Mouse (Mus musculus): ENCODE measurements around the gene Eif4e2. TPM values are rescaled to one million over a fixed set of nuclear protein-coding genes. Genes with fewer than 3 reads are reported as not detected.
A peak's percentile ranks its signal among the peaks of the same experiment; 100 is the strongest.

Gene Eif4e2
- polyA plus RNA-seq, 1 experiment from 2014 or later, result 148 TPM

DNA sequence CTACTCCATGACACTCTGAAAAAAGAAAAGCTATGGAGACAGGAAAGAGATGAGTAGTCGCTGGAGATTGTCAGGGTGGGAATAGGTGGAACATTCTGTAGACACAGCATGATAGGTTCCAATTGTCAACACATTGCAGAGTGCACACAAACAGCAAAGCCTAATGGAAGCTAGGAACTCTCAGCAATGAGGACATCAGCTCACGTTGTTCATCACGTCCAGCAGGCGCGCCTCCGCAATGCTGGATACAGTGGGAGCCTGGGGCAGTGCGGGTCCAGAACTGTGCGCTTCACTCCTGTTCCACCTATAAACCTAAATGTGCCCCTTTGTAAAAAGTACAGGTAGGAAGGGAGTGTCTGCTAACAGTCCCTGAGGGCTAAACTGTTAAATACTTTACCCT is 29.3 kb downstream of the Eif4e2 start:
- H3K9me3 ChIP-seq, result no peaks in the 10 kb centered on the region
- no peak overlapping the region for H3K4me2 ChIP-seq (replicated peaks)
- no peak overlapping the region for H3K9ac ChIP-seq (replicated peaks)
- WGBS, result 90% methylated on average over 8 of the region's 8 CpGs
- no peaks in the 10 kb centered on the region for H3K27me3 ChIP-seq
- peaks cover 17% of the 10 kb centered on the region for H3K36me3 ChIP-seq
- no peak overlapping the region for H3K4me3 ChIP-seq
- ATAC-seq (ENCODE audit: low FRiP score, low read depth), result no peak
- no peak overlapping the region for H3K27ac ChIP-seq (replicated peaks)
- H3K4me1 ChIP-seq, result 0 out of 2 replicates have a peak, but pooled peaks cover 3% of the 10 kb centered on the region

DNA sequence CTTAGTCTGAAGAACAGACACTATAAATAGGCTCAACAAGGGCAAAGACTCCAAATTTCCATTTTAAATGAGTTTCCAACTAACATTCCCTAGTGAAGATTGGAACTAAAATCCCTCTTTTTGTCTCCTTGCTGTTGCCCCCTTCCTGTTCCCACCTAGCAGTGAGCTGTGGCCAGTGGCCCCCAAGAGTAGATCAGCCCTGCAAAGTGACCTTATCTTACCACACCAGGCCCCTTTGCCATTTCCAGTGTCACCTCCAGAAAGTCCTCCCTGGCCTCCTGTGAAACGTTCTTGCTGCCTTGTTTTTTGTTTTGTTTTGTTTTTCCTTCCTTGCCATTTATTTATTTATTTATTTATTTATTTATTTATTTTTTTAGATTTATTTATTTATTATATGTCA is 31.7 kb downstream of the Eif4e2 start:
- Histone ChIP-seq H3K4me2 (replicated peaks) (no peak overlapping the region), H3K4me1 (0 out of 2 replicates have a peak, but pooled peaks cover 3% of the 10 kb centered on the region), H3K27ac (replicated peaks) (no peak overlapping the region), H3K9ac (replicated peaks) (no peak overlapping the region), H3K9me3 (no peaks in the 10 kb centered on the region), H3K4me3 (no peak overlapping the region), H3K36me3 (no peaks in the 10 kb centered on the region), H3K27me3 (no peaks in the 10 kb centered on the region)
- ATAC-seq (ENCODE audit: low FRiP score, low read depth), result no peak
- 52% methylated on average over 1 of the region's 1 CpGs for WGBS

DNA sequence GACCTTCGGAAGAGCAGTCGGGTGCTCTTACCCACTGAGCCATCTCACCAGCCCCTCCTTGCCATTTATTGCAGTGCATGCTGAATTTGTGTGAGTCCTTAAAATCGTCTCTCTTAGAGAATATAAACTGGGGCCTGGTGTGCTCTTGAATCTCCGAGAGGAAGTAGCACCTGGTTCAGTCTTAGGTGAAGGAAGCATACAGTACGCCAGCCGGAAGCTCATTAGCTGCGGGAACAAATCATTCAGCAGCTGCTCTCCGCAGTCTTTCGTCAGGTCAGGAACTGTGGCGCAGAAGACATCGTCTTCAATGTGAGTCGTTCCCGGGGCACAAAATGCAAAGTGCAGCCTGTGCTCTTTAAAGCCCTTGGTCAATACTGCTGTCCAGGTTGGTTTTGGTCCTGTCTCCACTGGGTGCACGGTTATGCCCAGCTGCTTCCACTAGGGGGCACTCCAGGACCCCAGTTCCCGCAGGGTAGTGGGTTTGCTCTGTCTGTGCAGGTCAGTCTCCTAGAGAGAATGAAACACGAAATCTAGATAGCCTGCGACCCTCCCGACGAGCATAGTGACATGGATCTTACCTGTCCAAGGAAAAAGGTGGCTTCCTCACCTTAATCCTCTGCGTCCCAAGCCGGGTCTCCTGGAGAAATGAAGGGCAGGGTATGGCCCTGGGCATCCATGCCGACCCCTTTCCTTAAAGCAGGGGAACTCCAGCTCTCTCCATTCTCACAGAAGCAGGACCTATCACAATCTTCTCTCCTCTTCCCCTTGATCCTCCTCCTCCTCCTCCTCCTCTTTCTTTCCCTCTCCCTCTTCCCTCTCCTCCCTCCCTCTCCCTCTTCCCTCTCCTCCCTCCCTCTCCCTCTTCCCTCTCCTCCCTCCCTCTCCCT is 32.5 kb downstream of the Eif4e2 start:
- H3K36me3 ChIP-seq, result no peaks in the 10 kb centered on the region
- 0 out of 2 replicates have a peak, but pooled peaks cover 3% of the 10 kb centered on the region for H3K4me1 ChIP-seq
- 30% methylated on average over 22 of the region's 22 CpGs for WGBS
- H3K27ac ChIP-seq (replicated peaks), result no peak overlapping the region
- H3K9me3 ChIP-seq, result no peaks in the 10 kb centered on the region
- no peak overlapping the region for H3K9ac ChIP-seq (replicated peaks)
- H3K27me3 ChIP-seq, result no peaks in the 10 kb centered on the region
- H3K4me2 ChIP-seq (replicated peaks), result 0 out of 2 replicates have a peak overlapping the region, but pooled peaks have one; percentile 8
- H3K4me3 ChIP-seq, result no peak overlapping the region
- ATAC-seq (ENCODE audit: low FRiP score, low read depth), result peak; percentile 82

DNA sequence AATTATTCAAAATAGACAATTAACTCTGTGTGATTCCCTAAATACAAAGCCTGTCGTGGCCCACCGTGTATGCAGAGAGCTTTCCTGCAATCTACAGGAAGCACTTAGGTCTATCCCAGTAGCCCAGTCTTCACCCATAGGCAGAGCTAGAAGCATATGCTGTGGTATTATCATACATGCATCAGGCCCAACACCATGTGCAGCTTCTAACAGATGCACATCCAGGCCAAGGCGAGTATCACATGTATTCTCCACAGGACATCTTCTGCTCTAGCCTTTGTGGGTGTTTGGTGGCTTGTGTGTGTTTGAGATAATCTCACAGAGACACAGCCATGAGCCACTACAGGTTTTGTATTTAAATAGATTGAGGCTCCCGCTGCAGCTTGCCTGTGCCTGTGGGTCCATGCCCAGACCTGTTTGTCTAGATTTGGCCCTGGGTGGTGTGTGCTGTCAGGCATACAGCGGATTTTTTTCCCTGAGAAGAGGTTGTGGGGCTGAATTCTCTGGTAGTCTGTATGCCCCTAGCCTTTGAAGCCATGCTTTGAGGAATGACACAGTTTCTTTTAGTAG is 38.4 kb downstream of the Eif4e2 start:
- no peaks in the 10 kb centered on the region for H3K27me3 ChIP-seq
- 55% methylated on average over 5 of the region's 5 CpGs for WGBS
- H3K9me3 ChIP-seq, result no peaks in the 10 kb centered on the region
- no peak overlapping the region for H3K4me3 ChIP-seq
- no peaks in the 10 kb centered on the region for H3K4me1 ChIP-seq
- no peak for ATAC-seq (ENCODE audit: low FRiP score, low read depth)
- H3K9ac ChIP-seq (replicated peaks), result no peak overlapping the region
- H3K36me3 ChIP-seq, result no peaks in the 10 kb centered on the region
- H3K27ac ChIP-seq (replicated peaks), result no peak overlapping the region
- H3K4me2 ChIP-seq (replicated peaks), result no peak overlapping the region

DNA sequence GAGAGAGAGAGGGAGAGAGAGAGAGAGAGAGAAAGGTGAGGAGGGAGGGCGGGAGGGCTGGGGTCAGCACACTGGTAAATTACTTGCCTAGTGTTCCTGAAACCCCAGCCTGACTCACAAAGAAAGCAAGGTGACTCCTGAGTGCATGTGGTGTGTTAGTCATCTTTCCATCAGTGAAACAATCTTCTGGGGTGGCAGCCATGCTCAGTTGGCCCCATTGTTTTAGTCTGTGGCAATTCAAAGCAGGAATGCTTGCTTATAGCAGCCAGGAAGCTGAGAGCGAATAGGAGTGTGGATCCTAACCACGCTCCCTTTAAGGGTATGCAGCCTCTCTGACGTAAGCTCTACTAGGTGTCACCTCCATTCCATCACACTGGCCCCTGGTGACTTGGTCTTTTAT is 41.5 kb downstream of the Eif4e2 start:
- 75% methylated on average over 4 of the region's 4 CpGs for WGBS
- Histone ChIP-seq H3K4me3 (no peak overlapping the region), H3K4me1 (peaks cover 8% of the 10 kb centered on the region; the same call in 1 of the 2 replicates), H3K9me3 (no peaks in the 10 kb centered on the region), H3K27me3 (peaks cover 22% of the 10 kb centered on the region), H3K9ac (replicated peaks) (no peak overlapping the region), H3K27ac (replicated peaks) (no peak overlapping the region), H3K4me2 (replicated peaks) (no peak overlapping the region), H3K36me3 (no peaks in the 10 kb centered on the region)
- no peak for ATAC-seq (ENCODE audit: low FRiP score, low read depth)

DNA sequence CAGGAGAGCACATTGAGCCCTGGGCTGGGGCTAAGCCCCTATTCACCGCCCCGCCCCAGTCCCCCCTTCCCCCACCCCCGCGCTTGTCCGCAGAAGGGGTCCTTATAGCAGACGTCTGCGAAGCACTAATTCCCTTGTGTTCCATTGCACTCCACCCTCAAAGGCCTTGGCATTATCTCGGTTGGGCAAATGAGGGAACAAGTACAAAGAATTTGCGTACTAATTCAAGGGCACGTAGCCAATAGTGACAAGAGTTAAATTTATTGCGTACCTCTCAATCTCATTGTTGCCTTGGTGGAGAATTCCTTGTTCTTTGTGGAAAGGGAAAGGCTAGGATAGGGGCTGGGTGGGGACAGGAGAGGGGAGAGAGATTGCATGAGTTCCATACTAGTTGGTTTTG is 44.0 kb downstream of the Eif4e2 start:
- WGBS, result 10% methylated on average over 11 of the region's 11 CpGs
- peaks cover 41% of the 10 kb centered on the region for H3K27me3 ChIP-seq
- no peak overlapping the region for H3K9ac ChIP-seq (replicated peaks)

DNA sequence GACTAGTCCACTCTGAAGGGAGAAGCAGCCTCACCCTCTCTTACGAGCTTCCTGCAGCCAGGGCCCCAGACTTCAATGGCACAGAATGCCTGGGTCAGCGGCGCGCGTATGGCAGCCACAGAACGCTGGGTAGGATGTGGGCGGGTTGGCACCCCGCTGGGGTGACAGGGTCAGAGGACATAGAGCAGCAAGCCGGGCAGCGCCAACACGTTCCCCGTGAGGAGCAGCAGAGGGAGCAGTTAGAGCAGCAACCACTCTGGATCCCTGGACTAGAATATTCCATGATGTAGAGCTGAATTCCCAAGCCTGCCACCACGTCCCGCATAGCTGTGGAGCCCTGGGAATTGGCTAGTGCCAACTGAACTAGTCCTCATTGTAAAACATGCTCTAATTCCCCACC is 44.8 kb downstream of the Eif4e2 start:
- Histone ChIP-seq H3K36me3 (no peaks in the 10 kb centered on the region), H3K4me1 (peaks cover 15% of the 10 kb centered on the region)

More for the DNA sequence above, 44.0 kb downstream of the Eif4e2 start:
- no peak for ATAC-seq (ENCODE audit: low FRiP score, low read depth)
- Histone ChIP-seq H3K9me3 (no peaks in the 10 kb centered on the region), H3K4me3 (no peak overlapping the region), H3K4me2 (replicated peaks) (no peak overlapping the region), H3K4me1 (peaks cover 8% of the 10 kb centered on the region), H3K36me3 (no peaks in the 10 kb centered on the region), H3K27ac (replicated peaks) (no peak overlapping the region)

DNA sequence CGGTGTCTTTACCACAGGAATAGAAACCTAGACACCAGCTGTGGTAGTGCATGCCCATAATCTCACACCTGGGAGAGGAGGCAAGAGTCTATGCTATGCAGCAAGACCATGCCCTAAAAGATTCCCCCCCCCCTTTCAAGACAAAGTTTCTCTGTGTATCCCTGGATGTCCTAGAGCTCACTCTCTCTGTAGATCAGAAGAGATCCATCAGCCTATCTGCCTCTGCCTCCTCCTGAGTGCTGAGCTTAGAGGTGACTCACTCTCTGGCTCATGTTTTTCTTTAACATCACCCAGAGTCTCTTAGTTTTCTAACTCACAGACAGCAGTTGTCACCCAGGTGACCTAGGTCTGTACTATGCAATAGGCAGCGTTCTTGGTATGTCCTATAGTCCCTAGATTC is 45.6 kb downstream of the Eif4e2 start:
- Histone ChIP-seq H3K9ac (replicated peaks) (no peak overlapping the region), H3K9me3 (no peaks in the 10 kb centered on the region), H3K27me3 (peaks cover 57% of the 10 kb centered on the region), H3K4me3 (no peak overlapping the region), H3K27ac (replicated peaks) (no peak overlapping the region), H3K36me3 (no peaks in the 10 kb centered on the region), H3K4me1 (peaks cover 24% of the 10 kb centered on the region), H3K4me2 (replicated peaks) (no peak overlapping the region)
- no peak for ATAC-seq (ENCODE audit: low FRiP score, low read depth)
- 78% methylated on average over 2 of the region's 2 CpGs for WGBS

More for the DNA sequence above, 44.8 kb downstream of the Eif4e2 start:
- H3K9ac ChIP-seq (replicated peaks), result no peak overlapping the region
- H3K4me3 ChIP-seq, result no peak overlapping the region
- 13% methylated on average over 14 of the region's 14 CpGs for WGBS
- no peak overlapping the region for H3K4me2 ChIP-seq (replicated peaks)
- peaks cover 49% of the 10 kb centered on the region for H3K27me3 ChIP-seq
- no peak for ATAC-seq (ENCODE audit: low FRiP score, low read depth)
- no peaks in the 10 kb centered on the region for H3K9me3 ChIP-seq
- no peak overlapping the region for H3K27ac ChIP-seq (replicated peaks)

DNA sequence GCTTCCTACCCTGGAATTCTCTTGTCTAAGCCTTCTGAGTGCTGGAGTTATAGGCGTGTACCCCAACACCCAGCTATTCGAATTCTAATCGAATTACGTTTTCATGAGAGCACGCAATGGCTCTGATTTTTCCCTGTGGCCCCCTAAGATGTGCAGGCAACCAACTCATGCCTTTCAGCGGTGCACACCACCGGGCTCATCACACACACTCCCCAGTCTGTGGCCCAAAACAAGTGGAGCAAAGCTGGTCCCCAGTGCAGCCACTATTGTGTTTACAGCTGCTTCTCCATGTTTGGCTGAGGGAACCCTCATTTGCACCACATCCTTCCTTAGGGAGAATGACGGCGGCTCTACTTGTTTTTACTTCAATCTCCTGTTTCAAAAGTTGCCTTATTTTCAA is 49.5 kb downstream of the Eif4e2 start:
- Histone ChIP-seq H3K4me1 (peaks cover 31% of the 10 kb centered on the region), H3K9me3 (no peaks in the 10 kb centered on the region), H3K36me3 (no peaks in the 10 kb centered on the region), H3K27me3 (peaks cover 89% of the 10 kb centered on the region), H3K27ac (replicated peaks) (no peak overlapping the region), H3K4me3 (no peak overlapping the region), H3K9ac (replicated peaks) (no peak overlapping the region), H3K4me2 (replicated peaks) (peak overlapping the region; percentile 97)
- WGBS, result 2% methylated on average over 9 of the region's 9 CpGs
- no peak for ATAC-seq (ENCODE audit: low FRiP score, low read depth)

DNA sequence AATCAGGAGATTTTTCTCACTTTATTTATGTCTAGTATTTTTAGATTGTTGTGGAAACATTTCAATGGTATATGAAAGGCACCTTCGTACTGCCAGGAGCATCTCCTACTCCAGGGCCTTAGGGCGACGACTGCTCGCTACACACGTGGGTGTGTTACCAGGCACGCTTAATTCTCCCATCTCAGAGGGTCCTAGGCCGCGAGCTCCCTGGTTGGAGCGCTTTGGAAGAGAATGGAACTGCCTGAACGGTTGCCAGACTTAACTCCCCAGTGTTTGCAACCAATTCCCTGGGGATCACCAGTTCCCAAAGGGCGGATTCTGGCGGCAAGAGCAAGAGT is 50.1 kb downstream of the Eif4e2 start:
- 2% methylated on average over 12 of the region's 12 CpGs for WGBS
- 0 out of 2 replicates have a peak, but pooled peaks have one; percentile 34 for ATAC-seq (ENCODE audit: low FRiP score, low read depth)
- H3K27me3 ChIP-seq, result peaks cover 89% of the 10 kb centered on the region
- H3K36me3 ChIP-seq, result no peaks in the 10 kb centered on the region
- peaks cover 29% of the 10 kb centered on the region for H3K4me1 ChIP-seq
- H3K4me2 ChIP-seq (replicated peaks), result peak overlapping the region; percentile 97
- H3K9ac ChIP-seq (replicated peaks), result peak overlapping the region; percentile 49; the same call in 1 of the 2 replicates
- no peaks in the 10 kb centered on the region for H3K9me3 ChIP-seq
- peak overlapping the region; percentile 53 for H3K4me3 ChIP-seq
- H3K27ac ChIP-seq (replicated peaks), result no peak overlapping the region

DNA sequence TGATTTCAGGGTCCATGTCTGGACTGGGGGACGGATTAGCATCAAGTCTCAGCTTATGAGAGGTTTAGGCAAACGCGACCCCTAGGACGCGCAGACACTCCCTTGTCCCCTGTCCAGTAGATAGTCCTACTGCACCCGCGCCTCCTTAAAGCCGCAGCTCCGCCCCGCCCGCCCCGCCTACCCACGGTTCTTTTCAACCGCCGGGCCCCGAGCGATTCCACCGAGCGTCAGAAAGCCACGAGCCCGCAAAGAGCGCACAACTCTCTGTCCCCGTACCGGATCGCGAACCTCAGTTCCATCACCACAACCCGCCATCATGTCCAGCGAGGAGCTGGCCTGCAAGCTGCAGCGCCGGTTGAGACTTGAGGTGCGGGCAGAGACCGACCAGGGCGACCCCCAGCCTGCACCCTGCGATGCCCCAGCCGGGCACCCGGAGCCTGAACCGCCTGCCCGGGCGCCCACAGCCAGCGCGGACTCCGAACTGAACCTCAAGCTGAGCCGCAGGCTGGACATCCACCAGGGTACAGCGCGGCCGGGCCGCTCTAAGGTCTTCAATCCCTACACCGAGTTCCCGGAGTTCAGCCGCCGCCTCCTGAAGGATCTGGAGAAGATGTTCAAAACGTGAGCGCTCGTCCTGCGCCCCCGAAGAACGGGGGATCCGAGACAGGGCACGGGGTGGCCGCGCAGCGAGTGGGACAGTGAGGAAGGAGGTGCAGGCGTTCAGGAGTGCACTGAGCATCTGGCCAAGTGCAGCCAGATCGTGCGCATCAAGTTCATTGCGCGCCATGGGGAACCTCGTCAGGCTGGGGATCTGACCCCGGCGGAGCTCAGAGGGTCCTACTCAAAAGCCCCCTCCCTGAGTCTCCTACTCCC is 50.7 kb downstream of the Eif4e2 start, which contains the start of gene Efhd1:
Gene Efhd1 (plus strand): TSS at position 230 of the 873 bp plus-strand sequence.
- no peaks in the 10 kb centered on the region for H3K9me3 ChIP-seq
- under 1% methylated on average over 70 of the region's 70 CpGs for WGBS
- peak within 1 kb of the TSS; percentile 49; the same call in 1 of the 2 replicates for H3K9ac ChIP-seq (replicated peaks)
- H3K4me2 ChIP-seq (replicated peaks), result peak within 1 kb of the TSS; percentile 97
- ATAC-seq (ENCODE audit: low FRiP score, low read depth), result peak; percentile 38; the same call in 1 of the 2 replicates
- H3K27ac ChIP-seq (replicated peaks), result no peak within 1 kb of the TSS
- H3K4me1 ChIP-seq, result peaks cover 29% of the 10 kb centered on the region
- peak within 1 kb of the TSS; percentile 53 for H3K4me3 ChIP-seq
- no peaks in the 10 kb centered on the region for H3K36me3 ChIP-seq
- H3K27me3 ChIP-seq, result peaks cover 89% of the 10 kb centered on the region

Measured in midbrain, embryonic 12.5 days (tissue).